Mouse (Mus musculus) limb, embryonic 14.5 days (tissue): ENCODE measurements at regions not wholly inside any gene's neighbourhood (a gene's known extent, or its start where the extent isn't known, plus 50 kb on each side); places are given as distances from the start of the nearest gene placed in this dataset. TPM values are rescaled to one million over a fixed set of nuclear protein-coding genes. Genes with fewer than 3 reads are reported as not detected.

Experiments used
- microRNA-seq: library from miRNA; unstranded; fragments of <30 nt; microRNA quantifications from one replicate; pipeline ENCODE4, GENCODE M21; 2016

Small RNA genes lying in the stretch of these regions (microRNA-seq; reads per million reads assigned to microRNA genes)
- not detected for gene Gm26399
